Mouse (Mus musculus) myocyte (in vitro differentiated cells): ENCODE measurements around the gene Spon1. TPM values are rescaled to one million over a fixed set of nuclear protein-coding genes. Genes with fewer than 3 reads are reported as not detected.

Source experiments
- H3K27me3 ChIP-seq: one replicate; pipeline ENCODE4 v1.6.1; 2011; ENCODE audit not compliant: control insufficient read depth, insufficient read depth, insufficient read length
- H3K36me3 ChIP-seq: one replicate; pipeline ENCODE4 v1.6.1; 2011; ENCODE audit not compliant: control insufficient read depth, insufficient read depth
- H3K4me2 ChIP-seq: one replicate; pipeline ENCODE4 v1.6.1; 2011; ENCODE audit warnings: low read depth, control low read depth
- H3K4me3 ChIP-seq: one replicate; pipeline ENCODE4 v1.5.1; 2011; ENCODE audit warnings: mild to moderate bottlenecking, control low read depth, moderate library complexity
- H3K79me2 ChIP-seq: one replicate; pipeline ENCODE4 v1.6.1; 2011; ENCODE audit not compliant: control insufficient read depth, insufficient read depth
- H3ac ChIP-seq: one replicate; pipeline ENCODE4 v1.6.1; 2011; ENCODE audit not compliant: control insufficient read depth, insufficient read length
- CEBPB ChIP-seq: IDR thresholded peaks from 2 replicates; pipeline ENCODE4 v1.6.1; 2011; ENCODE audit warnings: mild to moderate bottlenecking, moderate library complexity; ENCODE audit not compliant: poor library complexity, insufficient read depth, severe bottlenecking
- E2F4 ChIP-seq: IDR thresholded peaks from one replicate; pipeline ENCODE4 v1.6.1; 2011; ENCODE audit warnings: mild to moderate bottlenecking, control low read depth, moderate library complexity; ENCODE audit not compliant: insufficient read depth
- MAX ChIP-seq: IDR thresholded peaks from one replicate; pipeline ENCODE4 v1.6.1; 2011; ENCODE audit warnings: low read depth, mild to moderate bottlenecking, control low read depth
- MYOD1 ChIP-seq, 3 experiments: IDR thresholded peaks; one replicate each; pipeline ENCODE4 v1.6.1; 2011; ENCODE audit warnings: control low read depth in 2 of 3, low read depth in 2 of 3, mild to moderate bottlenecking in 2 of 3, moderate library complexity in 1 of 3; ENCODE audit not compliant: insufficient read length in 2 of 3, control insufficient read depth in 1 of 3
- MYOG ChIP-seq, 3 experiments: IDR thresholded peaks; one replicate each; pipeline ENCODE4 v1.6.1; 2011; ENCODE audit warnings: control low read depth in 2 of 3, low read depth in 2 of 3, mild to moderate bottlenecking in 2 of 3; ENCODE audit not compliant: insufficient read length in 2 of 3, control insufficient read depth in 1 of 3, insufficient read depth in 1 of 3
- POLR2A ChIP-seq: IDR thresholded peaks from one replicate; pipeline ENCODE4 v1.6.1; 2011; ENCODE audit warnings: low read depth, mild to moderate bottlenecking, control low read depth, moderate library complexity; ENCODE audit not compliant: insufficient read length
- POLR2AphosphoS2 ChIP-seq: IDR thresholded peaks from one replicate; pipeline ENCODE4 v1.6.1; 2011; ENCODE audit warnings: low read depth, control low read depth; ENCODE audit not compliant: insufficient read length
- REST ChIP-seq: IDR thresholded peaks from one replicate; pipeline ENCODE4 v1.6.1; 2011; ENCODE audit warnings: mild to moderate bottlenecking, control low read depth, moderate library complexity; ENCODE audit not compliant: insufficient read depth, insufficient read length
- SRF ChIP-seq: IDR thresholded peaks from one replicate; pipeline ENCODE4 v1.6.1; 2011; ENCODE audit warnings: low read depth; ENCODE audit not compliant: control insufficient read depth, insufficient read length
- TCF12 ChIP-seq: IDR thresholded peaks from one replicate; pipeline ENCODE4 v1.6.1; 2011; ENCODE audit warnings: mild to moderate bottlenecking, control low read depth; ENCODE audit not compliant: poor library complexity, insufficient read depth, severe bottlenecking
- TCF3 ChIP-seq: IDR thresholded peaks from one replicate; pipeline ENCODE4 v1.6.1; 2011; ENCODE audit warnings: low read depth, control low read depth; ENCODE audit not compliant: insufficient read length
- USF1 ChIP-seq: IDR thresholded peaks from one replicate; pipeline ENCODE4 v1.6.1; 2011; ENCODE audit warnings: low read depth, mild to moderate bottlenecking, control low read depth, moderate library complexity
- polyA plus RNA-seq: library from polyadenylated mRNA; unstranded; fragments of >200 nt; fragmentation: generic; extraction: Trizol; gene quantifications from one replicate; pipeline ENCODE4 v1.2.1, GENCODE M21; 2012; ENCODE audit warnings: missing spikeins

Spon1 gene
- polyA plus RNA-seq, 1 experiment: 0.04 TPM

- Histone ChIP-seq H3K27me3 (no peaks in the 10 kb centered on the region), H3K4me3 (no peak overlapping the region), H3K4me2 (no peak overlapping the region), H3K36me3 (no peaks in the 10 kb centered on the region), H3ac (no peak overlapping the region), H3K79me2 (no peaks in the 10 kb centered on the region)
- no peak for TF ChIP-seq POLR2A
Observed at GRCm38 (mm10) chr7:113728926-113729325, 36.9 kb upstream of the Spon1 start.

GRCm38 (mm10) chr7:113730406-113731247, 35.2 kb upstream of the Spon1 start:
- Histone ChIP-seq H3K27me3 (no peaks in the 10 kb centered on the region), H3K79me2 (no peaks in the 10 kb centered on the region), H3K4me2 (no peak overlapping the region), H3ac (no peak overlapping the region), H3K36me3 (no peaks in the 10 kb centered on the region), H3K4me3 (no peak overlapping the region)
- TF ChIP-seq MAX: no peak
- TF ChIP-seq USF1: no peak
- TF ChIP-seq SRF: no peak
- TF ChIP-seq TCF12: no peak
- TF ChIP-seq TCF3: no peak
- TF ChIP-seq REST: no peak
- TF ChIP-seq POLR2AphosphoS2: no peak
- no peak for TF ChIP-seq POLR2A
- TF ChIP-seq CEBPB: no peak
- no peak for TF ChIP-seq E2F4
- no peak for TF ChIP-seq MYOG (IDR thresholded peaks at IDR 0.05; ENCODE audit: control insufficient read depth in 1 of 3, insufficient read depth in 1 of 3, insufficient read length in 2 of 3, low read depth in 2 of 3)

GRCm38 (mm10) chr7:113737790-113738362, 27.9 kb upstream of the Spon1 start:
- Histone ChIP-seq H3K4me3 (no peak overlapping the region), H3ac (no peak overlapping the region), H3K79me2 (no peaks in the 10 kb centered on the region), H3K36me3 (no peaks in the 10 kb centered on the region), H3K4me2 (peak overlapping the region; percentile 21), H3K27me3 (no peaks in the 10 kb centered on the region)
- TF ChIP-seq TCF12 (no peak), SRF (no peak), TCF3 (no peak), MYOD1 (IDR thresholded peaks at IDR 0.05; ENCODE audit: control insufficient read depth in 1 of 3, insufficient read length in 2 of 3, low read depth in 2 of 3) (no peak), CEBPB (no peak), E2F4 (no peak), POLR2A (no peak), MAX (no peak), USF1 (no peak), REST (no peak), POLR2AphosphoS2 (no peak), MYOG (IDR thresholded peaks at IDR 0.05; ENCODE audit: control insufficient read depth in 1 of 3, insufficient read depth in 1 of 3, insufficient read length in 2 of 3, low read depth in 2 of 3) (no peak)

- H3K4me2 ChIP-seq: no peak overlapping the region
- TF ChIP-seq USF1: peak; percentile 29
- peak in 1 of 3 experiments; percentile 24 for TF ChIP-seq MYOD1 (IDR thresholded peaks at IDR 0.05; ENCODE audit: control insufficient read depth in 1 of 3, insufficient read length in 2 of 3, low read depth in 2 of 3)
- TF ChIP-seq REST: no peak
- no peaks in the 10 kb centered on the region for H3K27me3 ChIP-seq
- H3K79me2 ChIP-seq: no peaks in the 10 kb centered on the region
- H3K4me3 ChIP-seq: no peak overlapping the region
- H3ac ChIP-seq: no peak overlapping the region
- no peaks in the 10 kb centered on the region for H3K36me3 ChIP-seq
Observed at GRCm38 (mm10) chr7:113739181-113739580, 26.6 kb upstream of the Spon1 start.

DNA sequence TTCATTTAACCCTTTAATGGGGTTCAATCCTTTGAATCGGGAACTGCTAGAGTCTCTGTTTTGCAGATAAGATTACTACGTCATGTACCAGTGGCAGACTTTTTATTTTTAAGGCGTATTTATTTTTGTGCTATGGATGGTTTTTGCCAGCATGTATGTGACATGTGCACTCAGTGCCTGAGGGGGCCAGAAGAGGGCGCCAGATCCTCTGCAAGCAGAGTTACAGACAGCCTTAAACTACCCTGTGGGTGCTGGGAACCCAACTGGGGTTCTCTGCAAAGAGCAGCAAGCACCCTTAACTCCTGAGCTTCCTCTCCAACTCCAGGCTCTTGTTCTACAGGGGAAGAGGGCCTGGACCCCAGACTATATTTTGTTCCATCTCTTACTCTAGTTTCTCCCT, 23.2 kb upstream of the Spon1 start:
- no peaks in the 10 kb centered on the region for H3K27me3 ChIP-seq
- H3K79me2 ChIP-seq: no peaks in the 10 kb centered on the region
- H3K36me3 ChIP-seq: no peaks in the 10 kb centered on the region
- no peak for TF ChIP-seq E2F4
- no peak for TF ChIP-seq CEBPB
- H3K4me2 ChIP-seq: no peak overlapping the region
- H3K4me3 ChIP-seq: no peak overlapping the region
- H3ac ChIP-seq: no peak overlapping the region
